Mouse (Mus musculus) embryonic facial prominence, embryonic 11.5 days (tissue): ENCODE measurements around the gene Mapk12. TPM values are rescaled to one million over a fixed set of nuclear protein-coding genes. Genes with fewer than 3 reads are reported as not detected.

Source experiments
- ATAC-seq: fragments of 200-750 bp; cut with Nextera tagmentation; replicated peaks from 2 replicates; pipeline ENCODE4 v1.8.0; 2017; ENCODE audit warnings: low read depth; ENCODE audit not compliant: insufficient number of reproducible peaks, low FRiP score, low TSS enrichment
- DNase-seq: peaks from one replicate; pipeline ENCODE4 v3.0.0-alpha.2; 2015; ENCODE audit warnings: low spot score
- H3K27ac ChIP-seq: fragments of 300-500 bp; sonication (generic); replicated peaks from 2 replicates; pipeline ENCODE4 v1.5.1; 2014; ENCODE audit warnings: mild to moderate bottlenecking, low read depth, low read length, control low read depth
- H3K27me3 ChIP-seq: fragments of 300-500 bp; sonication (generic); 2 replicates; pipeline ENCODE4 v1.6.1; 2014; ENCODE audit warnings: mild to moderate bottlenecking, low read length, moderate library complexity, mixed read lengths; ENCODE audit not compliant: control insufficient read depth, insufficient read depth
- H3K36me3 ChIP-seq: fragments of 300-500 bp; sonication (generic); replicated peaks from 2 replicates; pipeline ENCODE4 v1.6.1; 2014; ENCODE audit warnings: low read depth, mild to moderate bottlenecking, low read length, moderate library complexity, mixed read lengths; ENCODE audit not compliant: control insufficient read depth, insufficient read depth
- H3K4me1 ChIP-seq: fragments of 300-500 bp; sonication (generic); 2 replicates; pipeline ENCODE4 v1.6.1; 2014; ENCODE audit warnings: low read length, mixed read lengths; ENCODE audit not compliant: control insufficient read depth, insufficient read depth
- H3K4me2 ChIP-seq: fragments of 300-500 bp; sonication (generic); 2 replicates; pipeline ENCODE4 v1.6.1; 2014; ENCODE audit warnings: low read depth, mild to moderate bottlenecking, control low read depth, low read length, moderate library complexity
- H3K4me3 ChIP-seq: fragments of 300-500 bp; sonication (generic); 2 replicates; pipeline ENCODE4 v1.5.1; 2014; ENCODE audit warnings: low read depth, low read length, control low read depth
- H3K9ac ChIP-seq: fragments of 300-500 bp; sonication (generic); replicated peaks from 2 replicates; pipeline ENCODE4 v1.6.1; 2014; ENCODE audit warnings: mild to moderate bottlenecking, control low read depth, low read length
- H3K9me3 ChIP-seq: fragments of 300-500 bp; sonication (generic); replicated peaks from 2 replicates; pipeline ENCODE4 v1.6.1; 2016; ENCODE audit warnings: mild to moderate bottlenecking, low read length, inconsistent platforms, mixed read lengths; ENCODE audit not compliant: control insufficient read depth
- WGBS: fragments of 180-500 bp; shearing (Covaris S2); extraction: QIAGEN DNeasy Blood & Tissue Kit; methylation state at CpG from one replicate; pipeline ENCODE4 v1.1.7; 2014; 5-methylcytosine and 5-hydroxymethylcytosine counted together
- microRNA-seq: library from miRNA; unstranded; fragments of <30 nt; microRNA quantifications from one replicate; pipeline ENCODE4, GENCODE M21; 2016; ENCODE audit warnings: borderline number of aligned reads
- polyA plus RNA-seq: library from polyadenylated mRNA; unstranded; fragments of >200 nt; fragmentation: Nextera tagmentation; extraction: Ambion mirVana; gene quantifications from 2 replicates; pipeline ENCODE4 v1.2.1, GENCODE M21; 2014

The Mapk12 gene
- polyA plus RNA-seq, 1 experiment from 2014 or later: 10.1 TPM

- peaks cover 4% of the 10 kb centered on the region for H3K36me3 ChIP-seq
Measured at GRCm38 (mm10) chr15:89083906-89084305, 56.6 kb downstream of the Mapk12 start.

More at GRCm38 (mm10) chr15:89083906-89084305, 56.6 kb downstream of the Mapk12 start:
- H3K4me1 ChIP-seq: no peaks in the 10 kb centered on the region
- H3K9me3 ChIP-seq: no peaks in the 10 kb centered on the region
- no peak for DNase-seq
- H3K4me3 ChIP-seq: no peak overlapping the region
- no peak for ATAC-seq
- no peak overlapping the region for H3K4me2 ChIP-seq
- H3K27me3 ChIP-seq: no peaks in the 10 kb centered on the region
- H3K9ac ChIP-seq: no peak overlapping the region
- no peak overlapping the region for H3K27ac ChIP-seq
- 89% methylated on average over 1 of the region's 1 CpGs for WGBS

Small RNA genes lying within 50 kb of the gene (microRNA-seq; reads per million reads assigned to microRNA genes)
- gene Mir6958: 2.8 reads per million
- gene Mir7118: not detected

Other genes with a start within 250 kb of the Mapk12 start
- not detected in 2 replicates for gene Ttll8, start 186.3 kb downstream of the Mapk12 start, polyA plus RNA-seq
- gene Mlc1, start 161.7 kb downstream of the Mapk12 start, polyA plus RNA-seq: 0.82 and 1.1 TPM in 2 replicates
- gene Mov10l1, start 157.8 kb downstream of the Mapk12 start, polyA plus RNA-seq: 0.39 TPM in 1 of 2 replicates, not detected in the other
- 0.24 and 0.28 TPM in 2 replicates for gene Panx2, start 81.0 kb downstream of the Mapk12 start, polyA plus RNA-seq
- gene Trabd, start 65.6 kb downstream of the Mapk12 start, polyA plus RNA-seq: 38.0 and 43.6 TPM in 2 replicates
- 17.2 and 17.7 TPM in 2 replicates for gene Selenoo, start 51.6 kb downstream of the Mapk12 start, polyA plus RNA-seq
- gene Tubgcp6, start 17.6 kb downstream of the Mapk12 start, polyA plus RNA-seq: 15.6 and 17.0 TPM in 2 replicates
- gene Hdac10, start 12.0 kb downstream of the Mapk12 start, polyA plus RNA-seq: 10.3 and 11.3 TPM in 2 replicates
- gene Mapk11, start 8.9 kb upstream of the Mapk12 start, polyA plus RNA-seq: 12.7 and 13.5 TPM in 2 replicates
- gene Plxnb2, start 40.1 kb upstream of the Mapk12 start, polyA plus RNA-seq: 113 and 122 TPM in 2 replicates
- gene Dennd6b, start 55.8 kb upstream of the Mapk12 start, polyA plus RNA-seq: 14.9 and 18.6 TPM in 2 replicates
- 22.8 and 25.1 TPM in 2 replicates for gene Ppp6r2, start 70.8 kb upstream of the Mapk12 start, polyA plus RNA-seq
- 39.0 and 49.7 TPM in 2 replicates for gene Sbf1, start 174.6 kb upstream of the Mapk12 start, polyA plus RNA-seq
- 0.26 TPM in 1 of 2 replicates, not detected in the other for gene Adm2, start 182.0 kb upstream of the Mapk12 start, polyA plus RNA-seq
- not detected in 2 replicates for gene Miox, start 193.7 kb upstream of the Mapk12 start, polyA plus RNA-seq
- 21.6 and 33.5 TPM in 2 replicates for gene Lmf2, start 215.0 kb upstream of the Mapk12 start, polyA plus RNA-seq
- 158 and 171 TPM in 2 replicates for gene Ncaph2, start 215.0 kb upstream of the Mapk12 start, polyA plus RNA-seq
- 4.8 and 5.2 TPM in 2 replicates for gene Sco2, start 233.1 kb upstream of the Mapk12 start, polyA plus RNA-seq
- 1.4 and 2.1 TPM in 2 replicates for gene Tymp, start 236.3 kb upstream of the Mapk12 start, polyA plus RNA-seq
- 0.38 and 0.45 TPM in 2 replicates for gene Odf3b, start 238.6 kb upstream of the Mapk12 start, polyA plus RNA-seq
- not detected in 2 replicates for gene Klhdc7b, start 244.2 kb upstream of the Mapk12 start, polyA plus RNA-seq